Mouse (Mus musculus) erythroblast, adult 5-6 weeks (primary cell): ENCODE data around the gene Tnfrsf1b. TPM values are rescaled to one million over a fixed set of nuclear protein-coding genes. Genes with fewer than 3 reads are reported as not detected.
A peak's percentile ranks its signal among the peaks of the same experiment; 100 is the strongest.
"Not testable (repeated sequence)": the region's sequence is repeated elsewhere in the genome, so short reads cannot be mapped to it uniquely, and the experiment has no call there.

Experiments used
- ATAC-seq: replicated peaks from 2 replicates; pipeline ENCODE4 v1.8.0; 2016; ENCODE audit warnings: moderate number of reproducible peaks, mild to moderate bottlenecking, moderate TSS enrichment, inconsistent platforms; ENCODE audit not compliant: poor library complexity, low FRiP score, severe bottlenecking
- total RNA-seq, 2 experiments: library from RNA; stranded (forward) in 1 of 2; stranded (reverse) in 1 of 2; fragments of 150-400 nt in 1 of 2; fragments of 200-764, 138-1000 nt in 1 of 2; gene quantifications; 2 replicates each; pipeline versions ENCODE4 v1.2.3 to v1.2.4; 2015 to 2017; ENCODE audit warnings: low replicate concordance in 2 of 2

Gene Tnfrsf1b
- total RNA-seq, 2 experiments from 2014 or later: 10.6 to 12.1 TPM

DNA sequence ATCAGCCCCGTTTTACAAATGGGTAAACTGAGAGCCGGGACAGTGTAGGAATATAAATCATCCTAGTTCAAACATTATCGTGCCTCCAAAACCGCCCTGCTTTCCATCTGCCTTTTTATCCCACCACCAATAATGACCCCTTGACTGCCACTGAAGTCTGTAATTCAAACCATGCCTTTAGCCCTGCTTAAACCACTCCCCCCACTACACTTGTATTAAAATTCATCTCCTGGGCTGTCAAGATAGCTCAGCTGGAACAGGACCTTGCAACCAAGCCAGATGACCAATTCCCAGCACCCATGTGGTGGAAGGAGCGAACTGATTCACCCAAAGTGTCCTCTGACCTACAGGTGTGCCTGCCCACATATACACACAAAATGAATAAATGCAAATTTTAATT is 51.5 kb downstream of the Tnfrsf1b start:
- no peak for ATAC-seq

DNA sequence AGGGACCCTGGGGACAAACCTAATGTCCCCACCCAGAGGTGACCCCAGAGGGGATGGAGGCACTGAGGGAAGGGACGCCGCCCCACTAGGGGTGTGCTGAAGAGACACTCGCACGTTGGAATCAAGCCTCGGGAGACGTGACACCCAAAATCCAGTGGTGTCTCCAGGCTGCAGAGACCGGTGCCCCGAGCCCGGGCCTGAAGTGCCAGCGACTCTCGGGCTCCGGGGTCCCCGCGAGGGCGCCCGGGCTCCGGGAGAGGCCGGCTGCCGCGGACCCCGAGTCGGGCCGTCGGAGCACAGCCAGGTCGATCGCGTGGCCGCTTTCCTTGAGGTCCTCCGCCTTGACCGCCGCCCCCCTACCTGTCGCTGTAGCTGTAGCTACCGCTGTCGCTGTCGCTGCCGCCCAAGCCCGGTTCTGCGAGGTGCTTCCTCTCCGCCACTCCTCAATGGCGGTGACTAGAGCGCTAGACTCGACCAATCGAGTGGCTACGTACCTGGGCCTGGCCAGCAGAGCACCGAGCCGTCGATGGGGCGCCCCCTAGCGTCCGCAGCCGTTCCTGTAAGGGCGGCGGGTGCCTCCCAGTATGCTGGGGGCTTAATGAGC is 52.0 kb downstream of the Tnfrsf1b start, which contains the start of gene Vps13d:
Gene Vps13d (minus strand): TSS at position 447 of the 604 bp plus-strand sequence.
- peak; percentile 81 for ATAC-seq

DNA sequence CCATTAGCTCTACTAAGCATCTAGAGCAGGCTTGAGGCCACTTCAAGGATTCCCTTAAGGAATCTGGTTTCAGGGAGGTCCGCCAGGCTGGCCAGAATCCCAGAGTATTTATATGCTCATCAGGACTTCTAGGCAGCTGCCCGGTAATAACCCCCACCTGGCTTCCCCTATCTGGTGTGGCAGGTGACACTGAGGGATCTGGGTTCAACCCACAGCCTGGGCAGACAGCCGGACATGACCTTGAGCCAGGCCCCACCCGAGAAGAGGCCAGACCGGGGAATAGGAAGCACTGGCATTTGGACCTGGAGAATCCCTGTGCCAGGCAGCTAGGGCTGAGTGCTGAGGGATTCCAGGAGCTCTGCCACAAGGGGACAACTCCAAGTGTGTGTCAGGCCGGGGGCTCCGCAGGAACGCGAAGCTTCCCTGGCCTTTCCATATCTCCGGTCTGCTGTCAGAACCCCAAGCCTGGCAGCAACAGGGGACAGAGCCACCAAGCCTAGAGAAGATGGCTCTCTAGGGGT is 52.6 kb downstream of the Tnfrsf1b start:
- ATAC-seq: peak; percentile 68

DNA sequence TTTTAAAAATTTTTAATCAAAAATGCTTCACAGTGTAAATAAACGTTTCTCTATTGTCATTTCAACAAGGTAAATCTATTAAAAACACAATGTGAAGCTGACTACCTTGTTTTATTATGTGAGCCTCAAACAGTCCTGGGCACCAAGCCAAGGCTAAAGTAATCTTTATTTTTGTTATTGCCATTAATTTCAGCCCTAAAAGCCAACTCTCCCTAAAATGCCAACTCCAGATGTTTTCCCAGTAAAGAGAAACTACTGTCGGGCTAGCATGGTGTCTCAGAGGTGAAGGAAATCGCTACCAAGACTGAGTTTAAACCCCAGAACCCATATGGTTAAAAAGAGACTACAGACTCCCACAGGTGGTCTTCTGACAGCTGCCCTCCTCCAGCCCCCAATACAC is 53.3 kb downstream of the Tnfrsf1b start:
- ATAC-seq: no peak

DNA sequence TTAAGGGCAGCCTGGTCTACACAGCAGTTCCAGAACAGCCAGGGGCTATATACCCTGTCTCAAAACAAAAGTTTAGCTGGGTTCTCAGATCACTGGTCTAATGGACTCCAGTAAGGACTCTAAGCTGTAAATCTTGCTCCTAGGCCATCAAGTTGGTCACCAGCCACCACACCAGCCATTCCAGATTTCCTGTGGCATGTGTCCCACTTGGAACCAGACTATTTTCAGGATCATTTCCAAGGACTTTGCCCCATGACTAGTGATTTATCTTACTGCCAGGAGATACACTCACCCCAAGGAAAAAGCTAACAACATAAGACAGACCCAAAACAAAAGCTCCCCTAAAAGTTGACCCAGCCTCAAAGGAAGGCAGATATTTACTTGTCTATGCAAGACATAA is 54.0 kb downstream of the Tnfrsf1b start:
- ATAC-seq: no peak

DNA sequence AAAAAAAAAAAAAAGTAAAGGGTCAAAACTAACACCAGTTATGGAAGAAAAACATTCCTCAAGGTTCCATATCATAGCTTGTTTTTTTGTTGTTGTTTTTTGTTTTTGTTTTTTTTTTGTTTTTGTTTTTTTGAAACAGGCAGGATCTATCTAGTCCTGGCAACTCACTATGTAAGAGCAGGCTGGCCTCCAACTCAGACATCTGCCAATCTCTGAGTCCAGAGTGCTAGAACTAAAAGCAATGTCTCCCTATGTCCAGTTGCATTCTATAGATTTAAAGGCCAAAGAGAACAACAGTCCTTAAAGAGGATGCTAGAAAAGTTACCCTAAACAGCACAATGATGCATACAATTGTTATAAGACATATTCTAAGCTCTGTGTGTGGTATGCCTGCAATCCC is 58.1 kb downstream of the Tnfrsf1b start:
- no peak for ATAC-seq

DNA sequence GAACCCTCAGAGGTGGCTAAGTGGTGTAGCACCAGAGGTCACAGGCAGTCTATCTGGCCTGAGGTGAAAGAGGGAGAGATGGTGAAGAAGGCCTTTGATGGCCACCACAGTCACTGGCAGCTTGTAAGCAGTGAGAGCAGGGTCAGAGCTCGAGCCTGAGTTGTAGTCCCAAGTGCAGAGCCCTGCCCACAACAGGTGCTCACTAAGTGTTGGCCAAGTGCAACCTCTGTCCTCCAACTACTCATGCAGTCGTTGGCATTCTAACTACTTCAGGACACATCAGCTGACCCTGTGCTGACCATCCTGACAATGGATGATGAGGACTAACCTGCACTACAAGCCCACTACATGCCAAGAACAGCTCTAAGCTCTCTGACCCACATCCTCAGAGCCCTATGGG is 59.1 kb downstream of the Tnfrsf1b start:
- no peak for ATAC-seq

DNA sequence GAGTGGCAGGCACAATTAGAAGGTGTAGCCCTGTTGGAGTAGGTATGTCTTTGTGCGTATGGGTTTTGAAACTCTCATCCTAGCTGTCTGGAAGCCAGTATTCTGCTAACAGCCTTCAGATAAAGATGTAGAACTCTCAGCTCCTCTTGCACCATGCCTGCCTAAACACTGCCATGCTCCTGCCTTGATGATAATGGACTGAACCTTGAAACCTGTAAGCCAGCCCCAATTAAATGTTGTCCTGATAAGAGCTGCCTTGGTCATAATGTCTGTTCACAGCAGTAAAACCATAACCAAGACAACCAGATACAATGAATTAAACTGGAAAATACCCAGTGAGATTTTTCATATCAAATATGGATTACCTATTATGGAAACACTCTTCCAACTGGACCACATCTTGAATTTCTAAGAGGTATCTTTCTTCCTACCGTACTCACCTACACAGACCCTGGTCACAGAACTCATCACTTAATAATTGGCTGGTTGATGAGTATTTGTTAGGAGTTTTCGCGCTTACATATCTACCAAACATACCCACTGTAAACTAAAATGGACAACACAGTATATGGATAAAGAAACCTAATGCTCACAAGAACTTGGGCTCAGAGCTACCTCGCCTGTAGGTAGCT is 67.6 kb downstream of the Tnfrsf1b start:
- no peak for ATAC-seq

DNA sequence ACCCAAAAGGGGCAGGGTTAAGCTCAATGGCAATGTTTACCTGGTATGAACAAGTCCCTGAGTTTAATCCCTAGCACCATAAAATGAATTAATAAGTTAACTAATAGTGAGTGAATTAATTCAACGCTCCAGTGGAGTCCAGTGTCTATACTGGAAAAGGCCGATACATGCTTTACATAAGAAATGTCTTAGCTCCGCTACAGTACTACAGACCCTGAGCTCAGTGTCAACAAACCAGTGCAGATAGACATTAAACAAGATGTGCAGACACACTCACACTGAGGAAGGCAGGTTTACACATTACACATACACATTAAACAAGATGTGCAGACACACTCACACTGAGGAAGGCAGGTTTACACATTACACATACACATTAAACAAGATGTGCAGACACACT is 81.1 kb downstream of the Tnfrsf1b start:
- ATAC-seq: not testable (repeated sequence)

DNA sequence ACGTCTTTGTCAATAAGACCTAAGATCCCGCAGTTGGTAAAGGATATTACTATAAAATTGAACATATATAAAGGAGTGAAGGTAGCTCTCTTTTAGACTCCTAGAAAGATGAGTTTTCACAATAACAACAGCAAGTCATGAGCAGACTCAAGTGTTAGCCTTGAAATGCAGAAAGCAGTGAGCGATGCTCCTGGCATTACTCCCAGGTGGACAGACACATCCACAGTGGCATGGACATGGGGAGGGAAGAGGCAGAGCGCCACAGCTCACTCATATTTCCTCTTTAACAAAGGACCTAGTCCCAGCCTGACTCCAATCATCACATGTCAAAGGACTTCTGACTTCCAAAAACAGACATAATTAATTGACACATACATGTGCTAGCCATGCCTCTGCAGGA is 82.6 kb downstream of the Tnfrsf1b start:
- no peak for ATAC-seq

Other genes starting within 250 kb of the Tnfrsf1b start
- 33.9 and 44.2 TPM in 2 replicates for gene Vps13d, start 51.9 kb downstream of the Tnfrsf1b start, total RNA-seq (2015; ENCODE audit: low replicate concordance)
- 38.5 and 46.0 TPM in 2 replicates for gene Vps13d, start 51.9 kb downstream of the Tnfrsf1b start, total RNA-seq (2017; ENCODE audit: low replicate concordance)
- gene Tnfrsf8, start 68.3 kb upstream of the Tnfrsf1b start, total RNA-seq (2015; ENCODE audit: low replicate concordance): 0.21 TPM in 1 of 2 replicates, not detected in the other
- 0.26 TPM in 1 of 2 replicates, not detected in the other for gene Tnfrsf8, start 68.3 kb upstream of the Tnfrsf1b start, total RNA-seq (2017; ENCODE audit: low replicate concordance)